Mouse (Mus musculus): ENCODE data around the gene Gm20696.
A peak's percentile ranks its signal among the peaks of the same experiment; 100 is the strongest.

The Gm20696 gene

GRCm38 (mm10) chr6:99663232-99663631 lies 3.4 kb downstream of the Gm20696 start:
- no peak for DNase-seq

- DNase-seq = peak; percentile 55
Observed at GRCm38 (mm10) chr6:99660443-99660842, 6.2 kb downstream of the Gm20696 start.

DNA sequence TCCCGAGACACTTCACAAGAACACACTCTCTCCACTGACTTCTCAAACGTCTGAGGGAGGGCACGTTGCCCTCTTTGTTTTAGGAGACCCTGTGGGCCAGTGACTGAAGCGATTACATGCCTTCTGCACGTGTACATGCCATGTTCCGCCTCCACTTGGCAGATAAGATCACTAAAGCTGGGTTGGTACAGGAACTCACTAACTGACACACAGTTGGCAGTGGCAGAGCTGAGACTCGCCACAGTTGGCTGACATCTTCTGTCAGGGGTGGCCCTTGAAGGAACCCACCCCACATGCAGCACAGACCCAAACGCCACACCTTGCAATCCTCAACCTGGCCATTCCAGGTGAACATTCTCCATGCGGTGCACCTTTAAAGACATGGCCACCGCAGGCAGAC lies 8.0 kb downstream of the Gm20696 start:
- peak; percentile 74 for DNase-seq

DNA sequence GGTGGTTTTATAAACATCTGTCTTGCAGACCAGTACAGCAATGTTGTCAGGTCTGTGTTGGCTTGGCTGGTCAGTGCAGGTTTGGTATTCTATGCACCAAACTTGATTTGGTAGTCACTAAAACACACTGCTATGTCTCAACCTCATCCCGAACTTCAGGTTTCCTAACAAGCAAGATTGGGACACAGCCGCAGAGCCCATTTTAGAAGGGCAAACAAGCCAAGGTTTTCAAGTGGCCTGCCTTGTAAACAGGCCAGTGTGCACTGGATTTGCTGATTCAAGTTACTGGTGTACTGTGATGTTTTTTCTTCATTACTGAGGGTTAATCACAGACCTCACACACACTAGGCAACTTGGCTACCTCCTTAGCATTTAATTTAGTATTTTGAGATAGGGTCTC lies 10.5 kb downstream of the Gm20696 start:
- no peak for DNase-seq

- peak; percentile 67 for DNase-seq
Observed at GRCm38 (mm10) chr6:99655488-99655887, 11.1 kb downstream of the Gm20696 start.

- no peak for DNase-seq
Observed at GRCm38 (mm10) chr6:99654343-99654742, 12.3 kb downstream of the Gm20696 start.

- DNase-seq = peak; percentile 36
Observed at GRCm38 (mm10) chr6:99652341-99652740, 14.3 kb downstream of the Gm20696 start.

GRCm38 (mm10) chr6:99649307-99649706 lies 17.3 kb downstream of the Gm20696 start:
- no peak for DNase-seq

DNA sequence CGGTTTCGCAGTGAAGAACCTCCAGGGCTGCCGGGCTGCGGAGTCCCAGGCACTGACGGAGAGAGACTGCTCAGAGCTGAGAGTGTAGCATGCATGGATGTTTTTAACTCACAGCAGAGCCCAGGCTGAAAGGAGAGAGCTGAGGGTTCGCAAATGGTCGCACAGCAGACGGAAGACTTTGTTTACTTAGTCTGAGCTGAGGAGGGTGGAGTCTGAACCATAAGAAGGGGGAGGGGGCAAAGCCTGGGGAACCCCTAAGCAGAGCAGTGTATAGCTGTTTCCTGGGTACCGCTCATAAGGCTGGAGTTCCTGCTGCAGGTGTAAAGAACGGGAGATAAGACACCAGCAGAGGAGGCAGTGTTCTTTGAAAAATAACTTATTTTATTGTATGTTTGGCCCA lies 20.3 kb downstream of the Gm20696 start:
- peak; percentile 65 for DNase-seq

DNA sequence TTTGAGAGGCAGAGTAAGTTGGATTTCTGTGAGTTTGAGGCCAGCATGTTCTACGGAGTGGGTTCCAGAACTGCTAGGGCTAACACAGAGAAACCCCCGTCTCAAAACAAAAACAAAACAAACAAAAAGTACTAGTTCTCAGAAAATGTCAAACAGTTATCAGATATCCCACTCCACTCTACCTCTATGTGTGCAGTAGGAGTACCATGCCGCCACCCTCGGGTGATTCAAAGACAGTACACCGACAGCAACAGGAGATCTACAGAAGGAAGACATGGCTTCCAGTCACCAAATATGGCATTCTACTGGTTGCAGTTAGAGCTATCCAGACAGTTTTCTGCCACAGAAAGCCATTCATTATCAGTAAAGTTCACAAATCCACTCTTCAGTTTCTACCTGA lies 21.7 kb downstream of the Gm20696 start:
- peak; percentile 46 for DNase-seq

DNA sequence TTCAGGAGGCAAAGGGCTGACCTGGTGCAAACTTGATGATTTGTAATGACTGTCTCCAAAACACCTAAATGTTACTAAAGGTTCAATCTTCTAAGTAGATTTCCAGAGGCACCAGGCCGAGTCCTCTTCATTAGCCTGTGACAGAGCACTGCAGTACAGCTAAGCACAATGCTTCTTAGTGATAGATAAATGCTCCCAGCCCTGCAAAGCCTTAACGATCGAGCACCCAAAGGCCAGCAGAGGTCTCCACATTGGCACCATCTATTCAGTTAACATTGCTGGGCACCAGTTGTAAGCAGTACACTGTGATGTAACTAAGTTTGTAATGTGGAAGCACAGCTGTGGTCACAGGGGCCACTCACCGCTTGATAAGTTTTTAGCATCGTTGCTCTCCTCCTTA lies 22.2 kb downstream of the Gm20696 start:
- DNase-seq = no peak

DNA sequence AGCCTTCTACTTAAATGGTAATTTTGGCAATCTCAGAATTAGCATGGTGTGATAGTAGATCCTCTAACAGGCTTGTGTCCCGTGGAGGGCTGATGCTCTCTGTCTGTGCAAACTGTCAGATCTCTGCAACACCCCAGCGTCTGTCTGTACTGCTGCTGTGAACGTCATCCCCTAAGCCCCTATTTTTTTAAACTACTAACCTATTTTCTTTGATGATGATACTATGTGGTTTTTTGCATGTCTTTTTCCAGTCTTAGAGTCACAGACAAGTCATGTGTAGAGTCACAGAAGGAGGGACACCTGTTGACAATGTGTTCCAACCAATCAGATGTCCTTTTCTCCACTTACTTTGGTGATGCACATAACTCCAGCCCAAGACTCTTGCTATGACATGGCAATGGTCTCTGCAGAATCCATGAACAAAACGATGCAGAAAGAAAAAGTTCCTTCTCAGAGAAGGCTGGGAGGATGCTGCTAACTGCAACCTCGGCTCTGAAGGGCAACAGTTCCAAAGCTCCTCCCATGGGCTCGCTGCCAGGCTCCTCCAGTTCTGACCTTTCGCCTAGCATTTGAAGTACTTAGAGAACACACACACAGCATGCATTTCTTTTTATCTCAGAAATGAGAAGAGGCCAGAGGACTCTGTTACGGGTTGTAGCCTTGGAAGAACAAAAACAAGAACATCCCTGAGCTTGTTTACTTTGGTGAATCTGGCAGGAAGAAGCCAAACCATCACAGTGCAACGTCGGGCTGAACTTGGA lies 23.0 kb downstream of the Gm20696 start:
- DNase-seq = peak; percentile 57

- DNase-seq = peak; percentile 52
Observed at GRCm38 (mm10) chr6:99637456-99637855, 29.1 kb downstream of the Gm20696 start.

DNA sequence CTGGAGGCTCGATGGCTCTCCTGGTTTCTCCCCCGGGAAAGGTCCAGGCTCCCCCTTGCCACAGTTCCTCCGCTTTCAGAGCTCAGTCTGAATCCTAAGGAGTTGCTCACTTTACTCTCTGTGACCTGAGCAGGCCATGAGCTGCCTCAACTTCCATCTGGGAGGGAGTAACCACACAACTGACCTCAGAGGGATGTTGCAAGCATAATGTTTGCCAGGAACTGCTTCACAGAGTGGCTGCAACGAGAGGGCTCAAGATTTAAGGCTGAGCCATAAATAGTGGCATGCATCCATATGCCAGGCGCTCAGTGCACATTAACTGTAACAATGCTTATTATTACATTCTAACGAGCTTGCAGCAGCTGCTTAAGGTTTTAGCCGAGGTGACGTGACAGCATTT lies 29.8 kb downstream of the Gm20696 start:
- no peak for DNase-seq

DNA sequence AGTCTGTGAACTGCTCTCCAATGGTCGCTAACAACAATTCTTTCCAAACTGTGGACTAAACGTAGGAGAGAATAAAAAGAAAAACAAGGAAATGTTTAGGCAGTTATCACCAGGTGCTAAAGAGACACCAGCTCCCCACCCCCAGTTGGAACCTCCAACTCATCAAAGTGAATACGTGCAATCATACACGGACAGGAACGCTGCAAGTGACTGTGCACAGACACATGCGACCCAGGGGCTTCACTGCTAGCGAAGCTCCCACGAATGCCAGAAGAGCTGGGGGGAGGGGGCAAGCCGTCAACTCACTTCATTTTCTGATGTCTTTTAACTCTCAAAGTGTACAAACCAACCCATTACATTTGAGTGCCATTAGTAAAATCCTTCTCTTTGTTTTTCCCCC lies 30.5 kb downstream of the Gm20696 start:
- DNase-seq = peak; percentile 50

DNA sequence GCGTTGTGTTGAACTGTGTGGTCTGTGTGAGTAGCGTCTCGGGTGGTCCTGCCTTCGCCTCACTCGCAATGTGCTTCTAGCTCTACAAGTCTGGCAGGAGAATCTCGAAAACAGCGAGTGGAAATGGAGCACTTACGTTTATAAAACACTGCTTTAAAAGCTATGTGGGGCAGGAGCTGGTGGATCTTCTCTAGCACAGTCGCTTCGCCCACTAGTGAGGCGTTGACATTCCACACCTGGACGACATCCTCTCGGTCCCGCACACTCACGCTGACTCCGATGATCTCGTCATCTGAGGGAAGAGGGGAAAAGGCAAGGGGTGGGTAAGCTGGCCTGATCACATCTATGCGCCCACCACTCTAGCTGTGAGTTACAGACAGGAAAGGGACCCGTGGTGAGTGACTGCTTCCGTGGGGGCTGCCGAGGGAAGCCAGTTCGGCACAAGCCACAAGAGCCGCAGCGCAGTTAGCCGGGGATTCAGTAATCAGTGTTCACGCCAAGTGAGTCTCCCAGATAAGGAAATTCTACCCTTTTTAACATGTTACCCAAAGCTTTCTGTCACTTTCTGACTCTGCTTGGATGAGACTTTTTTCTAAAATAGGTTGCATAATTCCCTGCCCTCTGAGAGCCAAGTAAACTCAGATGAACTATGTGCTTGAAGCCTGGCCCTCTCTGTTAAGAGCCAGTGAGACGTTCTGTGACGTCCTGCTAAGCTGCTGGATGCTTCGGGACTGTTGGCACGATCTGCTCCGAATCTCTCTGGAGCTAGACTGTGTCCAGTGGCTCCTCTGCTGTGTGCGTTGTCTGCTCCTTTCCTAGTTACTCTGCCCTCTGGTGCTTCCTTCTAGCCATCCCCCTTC lies 34.2 kb downstream of the Gm20696 start:
- DNase-seq = no peak

- DNase-seq = no peak
Observed at GRCm38 (mm10) chr6:99631637-99632036, 35.0 kb downstream of the Gm20696 start.

DNA sequence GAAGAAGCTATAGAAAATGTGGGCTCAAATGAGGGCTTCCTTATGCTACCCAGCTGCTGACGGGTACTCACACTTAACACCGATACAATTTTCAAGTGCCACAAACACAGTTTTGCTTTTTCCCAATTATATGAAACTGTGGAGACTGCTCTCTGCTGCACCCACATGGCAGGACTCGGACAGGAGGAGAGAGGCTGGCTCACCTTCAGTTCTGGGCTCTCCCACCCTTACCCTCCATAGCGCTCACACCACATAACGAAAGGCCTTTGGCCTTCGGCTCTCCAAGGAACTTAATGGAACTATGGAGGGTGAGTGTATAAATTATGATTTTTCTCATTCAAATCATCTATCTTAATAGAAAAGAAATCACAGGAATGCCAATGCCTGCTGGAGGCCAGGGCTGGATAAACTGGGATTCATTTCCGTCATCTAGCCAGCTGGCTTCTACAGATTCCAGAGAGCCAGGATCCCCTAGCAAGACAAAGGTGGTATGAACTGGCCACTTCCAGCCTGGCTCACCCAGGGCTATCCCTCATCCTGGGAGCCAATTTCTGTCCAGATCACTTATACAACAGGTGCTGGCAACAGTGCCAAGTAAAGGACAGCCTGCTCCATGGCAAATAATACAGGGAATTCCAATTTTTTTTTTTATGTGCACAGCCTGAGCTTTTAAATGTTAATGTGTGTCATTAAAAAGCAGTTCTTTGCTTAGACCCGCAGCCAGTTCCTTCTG lies 36.7 kb downstream of the Gm20696 start:
- DNase-seq = no peak

DNA sequence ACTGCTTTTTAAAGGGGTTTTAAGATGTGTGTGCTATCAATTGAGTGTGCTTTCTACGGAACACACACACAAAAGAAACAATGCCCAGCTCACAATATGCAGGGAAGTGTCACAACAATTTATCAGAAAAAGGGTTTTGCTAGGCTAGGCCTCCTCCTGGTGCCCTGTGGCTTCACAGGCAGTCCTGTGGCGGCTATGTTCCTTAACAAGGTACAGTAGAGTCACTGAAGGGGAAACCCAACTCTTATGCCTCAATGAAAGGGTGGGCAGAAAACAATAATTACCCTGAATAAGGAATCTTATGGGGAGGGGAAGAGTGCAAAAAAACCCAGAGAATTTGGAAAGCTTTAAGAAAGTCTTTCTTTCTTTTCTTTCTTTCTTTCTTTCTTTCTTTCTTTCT lies 40.2 kb downstream of the Gm20696 start:
- DNase-seq = no peak

GRCm38 (mm10) chr6:99625803-99626202 lies 40.8 kb downstream of the Gm20696 start:
- DNase-seq = peak; percentile 43

DNA sequence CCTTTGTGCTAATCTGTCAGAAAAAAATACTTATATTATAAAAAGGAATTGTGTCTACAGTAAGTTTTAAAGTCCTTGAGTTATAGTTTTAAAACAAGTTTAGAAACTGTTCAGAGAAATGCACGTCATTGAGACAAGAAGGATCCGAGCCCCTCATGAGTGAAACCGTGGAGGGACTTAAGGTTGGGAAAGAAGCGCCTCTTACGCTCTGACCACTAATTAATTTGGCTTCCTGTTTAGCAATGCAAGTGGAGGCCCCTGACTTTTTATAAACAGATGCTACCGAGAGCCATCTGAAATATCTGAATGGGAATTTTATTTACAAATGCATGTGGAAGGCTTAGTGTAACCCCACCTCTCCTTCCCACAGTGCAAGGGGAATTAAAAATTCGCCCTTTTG lies 41.3 kb downstream of the Gm20696 start:
- DNase-seq = no peak

GRCm38 (mm10) chr6:99624542-99624941 lies 42.1 kb downstream of the Gm20696 start:
- DNase-seq = no peak

DNA sequence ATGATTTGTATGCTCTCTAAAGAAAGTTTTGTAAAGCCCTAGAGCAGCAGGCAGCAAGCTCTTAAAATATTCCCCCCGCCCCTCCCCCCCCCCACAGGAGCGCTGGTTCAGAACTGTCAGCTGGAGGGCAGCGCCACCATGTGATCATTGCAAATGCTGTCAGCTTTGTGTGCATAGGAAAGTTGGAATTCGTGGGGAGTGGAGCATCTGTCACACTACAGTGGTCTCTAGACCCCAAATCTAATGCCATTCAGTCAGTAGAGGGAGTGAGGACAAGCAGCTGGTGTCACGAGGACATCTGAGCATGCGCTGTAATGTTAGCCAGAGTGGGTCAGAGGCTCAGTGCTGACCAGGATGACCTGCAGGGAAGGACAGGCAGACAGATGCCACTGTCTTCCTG lies 43.0 kb downstream of the Gm20696 start:
- no peak for DNase-seq

DNA sequence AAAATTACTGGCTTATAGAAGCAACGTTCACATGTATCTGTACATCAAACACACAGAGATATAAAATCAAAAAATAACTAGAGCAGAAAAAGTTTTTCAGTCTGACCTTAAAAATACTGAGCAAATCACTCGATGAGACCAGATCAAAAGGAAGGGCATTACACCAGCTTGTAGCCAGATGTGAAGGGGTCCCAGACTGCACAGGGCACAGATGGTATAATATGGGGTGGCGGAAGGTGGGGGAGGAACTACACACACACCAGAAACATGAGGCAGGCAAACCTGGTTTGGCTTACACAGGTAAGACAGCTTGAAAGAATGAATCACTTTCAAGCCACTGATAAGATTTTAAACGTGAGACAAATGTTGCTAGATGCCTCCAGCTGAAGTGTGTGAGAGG lies 45.4 kb downstream of the Gm20696 start:
- DNase-seq = no peak
